Mouse (Mus musculus): ENCODE measurements around the gene Fpr1. TPM values are rescaled to one million over a fixed set of nuclear protein-coding genes. Genes with fewer than 3 reads are reported as not detected.
A peak's percentile ranks its signal among the peaks of the same experiment; 100 is the strongest.

Gene Fpr1
- polyA plus RNA-seq, 1 experiment from 2014 or later, result not detected

DNA sequence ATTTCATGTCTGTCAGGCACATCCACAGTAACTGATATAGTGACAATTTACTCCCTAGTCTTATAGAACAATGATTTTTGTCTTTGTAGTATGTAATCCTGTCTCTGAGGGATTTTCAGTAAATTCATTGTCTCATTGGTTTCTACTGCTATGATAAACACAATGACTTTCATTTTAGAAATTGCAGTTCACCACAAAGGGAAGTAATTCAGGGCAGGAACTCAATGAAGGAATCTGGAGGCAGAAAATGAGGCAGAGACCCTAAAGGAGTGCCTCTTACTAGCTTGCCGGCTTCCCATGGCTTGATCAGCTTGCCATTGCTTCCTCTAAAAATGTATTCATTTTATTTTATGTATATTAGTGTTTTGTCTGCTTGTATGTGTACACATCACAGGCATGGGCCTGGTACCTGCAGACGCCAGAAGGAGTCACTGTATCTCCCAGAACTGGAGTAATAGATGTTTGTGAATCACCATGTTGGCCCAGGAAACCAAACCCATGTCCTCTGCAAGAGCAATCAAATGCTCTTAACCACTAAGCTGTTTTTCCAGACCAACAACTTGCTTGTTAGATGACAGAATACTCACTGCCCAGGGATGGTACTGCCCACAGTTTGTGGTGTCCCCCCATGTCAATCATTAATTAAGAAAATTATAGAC lies 12.7 kb downstream of the Fpr1 start:
- 77% methylated on average over 2 of the region's 2 CpGs for WGBS

DNA sequence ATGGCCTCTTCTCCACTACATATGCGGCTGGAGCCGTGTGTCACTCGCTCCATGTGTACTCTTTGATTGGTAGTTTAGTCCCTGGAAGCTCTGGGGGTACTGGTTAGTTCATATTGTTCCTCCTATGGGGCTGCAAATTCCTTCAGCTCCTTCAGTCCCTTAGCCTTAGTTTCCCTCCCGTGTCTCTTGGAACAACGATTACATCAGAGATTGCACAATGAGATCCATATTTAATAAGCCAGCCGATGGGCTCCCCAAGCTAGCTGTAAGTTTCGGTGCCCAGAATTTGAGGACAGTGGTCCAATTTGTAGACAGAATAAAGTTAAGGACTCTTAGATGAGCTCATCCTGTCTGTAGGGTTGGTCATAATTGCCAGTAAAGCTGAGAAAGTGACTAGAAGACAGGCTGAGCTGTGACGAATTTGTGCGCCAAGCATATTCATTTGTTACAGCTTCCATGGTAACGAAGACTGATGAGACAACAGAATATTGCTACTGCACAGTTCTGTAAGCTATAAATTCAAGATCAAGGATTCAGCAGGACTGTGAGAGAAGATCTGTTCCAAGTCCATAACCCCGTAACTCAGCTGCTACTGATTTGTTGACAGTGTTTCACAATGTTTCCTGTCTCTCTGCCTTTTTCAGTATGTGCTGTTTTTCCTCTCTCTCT lies 16.8 kb downstream of the Fpr1 start:
- no peak overlapping the region for H3K27ac ChIP-seq
- WGBS, result 92% methylated on average over 11 of the region's 11 CpGs

More for the DNA sequence above, 12.7 kb downstream of the Fpr1 start:
- no peaks in the 10 kb centered on the region for H3K4me1 ChIP-seq (replicated peaks)
- no peak for DNase-seq (ENCODE audit: low spot score)
- no peak overlapping the region for H3K4me3 ChIP-seq
- no peaks in the 10 kb centered on the region for H3K36me3 ChIP-seq
- H3K27ac ChIP-seq, result no peak overlapping the region
- peaks cover 10% of the 10 kb centered on the region for H3K9me3 ChIP-seq
- no peaks in the 10 kb centered on the region for H3K27me3 ChIP-seq (ENCODE audit: insufficient read depth, poor library complexity, severe bottlenecking)

DNA sequence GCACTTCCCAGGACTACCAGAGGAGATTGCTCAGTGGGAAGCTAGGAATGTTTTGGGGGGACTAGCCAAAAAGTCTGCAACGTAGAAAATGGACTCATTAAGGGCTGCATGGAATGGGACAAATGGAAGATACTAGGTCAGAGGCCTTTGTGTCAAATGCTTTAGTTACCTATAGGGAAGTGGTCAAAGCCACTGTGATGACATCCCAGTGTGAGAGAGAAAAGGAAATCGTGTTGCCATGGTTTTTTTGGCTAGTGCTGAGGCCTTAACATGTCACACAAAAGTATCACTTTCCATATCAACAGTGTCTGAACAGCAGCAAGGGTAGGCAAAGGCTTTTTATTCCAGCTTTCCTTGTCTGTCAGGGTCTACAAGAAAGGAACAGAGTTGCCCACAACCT lies 18.6 kb downstream of the Fpr1 start:
- Histone ChIP-seq H3K9me3 (no peaks in the 10 kb centered on the region), H3K27me3 (ENCODE audit: insufficient read depth, poor library complexity, severe bottlenecking) (no peaks in the 10 kb centered on the region), H3K4me1 (replicated peaks) (no peaks in the 10 kb centered on the region), H3K4me3 (no peak overlapping the region), H3K27ac (no peak overlapping the region), H3K36me3 (no peaks in the 10 kb centered on the region; the same call in 1 of the 2 replicates)
- DNase-seq (ENCODE audit: low spot score), result no peak
- WGBS, result 58% methylated on average over 2 of the region's 2 CpGs

More for the DNA sequence above, 16.8 kb downstream of the Fpr1 start:
- H3K27me3 ChIP-seq (ENCODE audit: insufficient read depth, poor library complexity, severe bottlenecking), result no peaks in the 10 kb centered on the region
- H3K4me1 ChIP-seq (replicated peaks), result no peaks in the 10 kb centered on the region
- H3K36me3 ChIP-seq, result no peaks in the 10 kb centered on the region; the same call in 1 of the 2 replicates
- H3K9me3 ChIP-seq, result no peaks in the 10 kb centered on the region
- no peak for DNase-seq (ENCODE audit: low spot score)
- no peak overlapping the region for H3K4me3 ChIP-seq

DNA sequence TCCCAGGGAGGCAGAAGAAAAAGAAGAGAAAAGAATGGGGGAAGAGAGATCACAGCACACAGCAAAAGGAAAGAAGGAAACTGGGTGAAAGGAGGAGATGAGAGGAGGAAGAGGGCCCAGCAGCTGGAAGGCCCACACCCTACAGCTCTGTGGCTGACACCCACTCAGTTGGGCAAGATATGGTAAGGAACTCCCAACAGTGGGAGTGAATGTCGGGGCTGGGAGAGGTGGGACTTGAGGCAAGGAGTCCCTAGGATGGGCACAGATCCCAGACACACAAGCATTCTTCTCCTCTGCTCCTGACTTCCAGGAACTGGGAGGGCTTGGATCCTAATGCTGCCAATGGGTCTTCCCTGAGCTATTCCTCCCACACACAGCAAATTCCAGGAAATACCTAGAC lies 21.4 kb downstream of the Fpr1 start:
- H3K4me1 ChIP-seq (replicated peaks), result no peaks in the 10 kb centered on the region
- H3K4me3 ChIP-seq, result no peak overlapping the region
- H3K36me3 ChIP-seq, result no peaks in the 10 kb centered on the region; the same call in 1 of the 2 replicates
- DNase-seq (ENCODE audit: low spot score), result no peak
- WGBS, result 63% methylated on average over 1 of the region's 1 CpGs
- H3K27me3 ChIP-seq (ENCODE audit: insufficient read depth, poor library complexity, severe bottlenecking), result no peaks in the 10 kb centered on the region
- H3K27ac ChIP-seq, result no peak overlapping the region
- no peaks in the 10 kb centered on the region for H3K9me3 ChIP-seq

DNA sequence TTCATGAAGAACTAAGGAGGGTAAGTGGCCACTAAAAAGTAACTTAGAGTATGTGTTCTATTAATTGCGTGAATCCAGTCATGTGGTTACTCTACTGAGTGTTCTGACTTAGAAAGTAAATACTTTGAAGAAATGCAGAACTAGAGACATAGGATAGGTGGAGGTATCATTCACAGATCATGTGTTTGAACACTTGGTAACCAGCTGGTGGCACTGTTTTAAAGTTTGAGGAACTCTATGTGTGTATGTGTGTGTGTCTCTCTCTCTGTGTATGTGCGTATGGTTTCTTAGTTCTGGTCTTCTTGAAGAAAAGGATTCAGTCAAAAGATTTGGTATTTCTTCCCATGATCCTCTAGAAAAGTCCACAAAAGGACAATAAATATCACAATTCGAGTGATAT lies 23.6 kb downstream of the Fpr1 start:
- H3K4me3 ChIP-seq, result no peak overlapping the region
- H3K27ac ChIP-seq, result no peak overlapping the region
- 86% methylated on average over 3 of the region's 3 CpGs for WGBS
- no peaks in the 10 kb centered on the region; the same call in 1 of the 2 replicates for H3K36me3 ChIP-seq
- no peaks in the 10 kb centered on the region for H3K9me3 ChIP-seq
- no peaks in the 10 kb centered on the region for H3K27me3 ChIP-seq (ENCODE audit: insufficient read depth, poor library complexity, severe bottlenecking)
- H3K4me1 ChIP-seq (replicated peaks), result 0 out of 2 replicates have a peak, but pooled peaks cover 2% of the 10 kb centered on the region
- no peak for DNase-seq (ENCODE audit: low spot score)

DNA sequence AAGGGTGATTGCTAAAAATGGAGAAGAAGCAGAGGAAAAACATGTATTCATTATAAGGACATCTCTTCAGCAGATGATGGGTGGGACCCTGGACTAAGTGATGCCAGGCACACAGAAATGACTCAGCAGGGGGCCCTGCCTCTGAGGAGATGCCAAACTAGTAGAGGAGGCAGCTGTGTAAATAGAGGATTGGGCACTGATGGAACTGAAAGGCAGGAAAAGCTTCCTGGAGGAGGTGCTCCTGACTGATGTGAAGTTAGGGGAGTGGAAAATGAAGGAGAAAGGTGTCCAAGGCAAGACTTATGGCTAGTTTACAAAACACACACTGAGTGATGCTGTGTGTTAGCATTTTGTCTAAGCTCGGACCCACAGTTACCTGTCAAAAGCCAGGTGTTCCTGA lies 26.3 kb downstream of the Fpr1 start:
- Histone ChIP-seq H3K27ac (no peak overlapping the region), H3K9me3 (no peaks in the 10 kb centered on the region), H3K36me3 (no peaks in the 10 kb centered on the region), H3K4me3 (no peak overlapping the region), H3K27me3 (ENCODE audit: insufficient read depth, poor library complexity, severe bottlenecking) (no peaks in the 10 kb centered on the region), H3K4me1 (replicated peaks) (0 out of 2 replicates have a peak, but pooled peaks cover 4% of the 10 kb centered on the region)
- no peak for DNase-seq (ENCODE audit: low spot score)
- WGBS, result 82% methylated on average over 1 of the region's 1 CpGs

DNA sequence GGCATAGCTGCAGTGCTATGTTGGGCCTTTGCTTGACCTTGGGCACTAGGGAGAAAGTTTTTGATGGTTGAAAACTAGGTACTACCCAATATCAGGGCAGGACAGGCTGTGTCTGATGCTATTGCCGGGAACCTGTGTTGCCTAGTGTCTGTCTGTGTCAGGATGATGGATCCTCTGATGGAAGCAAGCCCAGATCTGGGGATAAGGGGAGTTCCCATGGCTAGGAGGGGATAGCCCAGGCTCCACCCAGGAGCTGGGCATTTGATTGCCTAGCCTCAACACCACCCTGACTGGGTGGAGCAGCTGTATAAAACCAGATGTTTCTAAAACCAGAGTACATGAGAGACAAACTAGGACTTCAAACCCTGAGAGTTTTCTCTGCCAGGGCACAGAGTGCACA lies 27.1 kb downstream of the Fpr1 start:
- Histone ChIP-seq H3K36me3 (no peaks in the 10 kb centered on the region), H3K27ac (no peak overlapping the region), H3K27me3 (ENCODE audit: insufficient read depth, poor library complexity, severe bottlenecking) (peaks cover 2% of the 10 kb centered on the region; the same call in 1 of the 2 replicates), H3K4me1 (replicated peaks) (0 out of 2 replicates have a peak, but pooled peaks cover 4% of the 10 kb centered on the region), H3K9me3 (no peaks in the 10 kb centered on the region), H3K4me3 (no peak overlapping the region)
- 88% methylated on average over 1 of the region's 1 CpGs for WGBS
- DNase-seq (ENCODE audit: low spot score), result no peak

DNA sequence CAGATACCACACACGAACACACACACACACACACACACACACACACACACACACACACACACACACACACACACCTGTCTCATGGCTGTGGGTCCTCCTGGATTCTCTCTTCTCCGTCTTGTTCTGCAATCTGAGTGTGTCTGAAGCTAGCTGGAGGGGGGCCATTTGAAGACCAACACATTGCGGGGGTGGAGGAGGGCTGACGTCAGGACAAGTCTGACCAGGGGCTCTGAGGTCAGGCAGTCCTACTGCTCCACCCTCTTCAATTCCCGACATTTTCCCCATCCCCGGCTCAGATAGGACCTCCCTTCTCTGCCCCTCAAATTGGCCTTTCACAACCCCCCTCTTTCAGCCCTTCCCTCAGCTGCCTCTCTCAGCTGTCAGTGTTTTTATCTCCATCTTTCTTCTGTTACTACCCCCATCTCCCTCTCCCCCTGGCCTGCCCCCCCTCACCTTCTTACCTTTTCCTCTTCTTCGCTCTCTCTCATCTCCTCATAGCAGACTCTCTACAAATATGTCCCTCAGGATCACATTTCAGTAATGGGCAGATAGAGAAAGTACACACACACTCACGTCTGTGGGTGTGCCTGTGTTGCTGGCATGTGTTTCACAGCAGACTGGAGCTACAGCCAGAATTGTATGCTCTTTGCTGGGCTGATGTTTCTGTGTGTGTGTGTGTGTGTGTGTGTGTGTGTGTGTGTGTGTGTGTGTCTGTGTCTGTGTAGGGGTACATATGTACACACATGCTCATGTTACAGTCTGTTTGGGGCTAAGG lies 28.5 kb downstream of the Fpr1 start, which contains the start of gene Has1:
TSS of gene Has1 (minus strand) at position 142 of the 775 bp plus-strand sequence.
- 58% methylated on average over 8 of the region's 8 CpGs for WGBS
- H3K27ac ChIP-seq, result no peak within 1 kb of the TSS
- peaks cover 14% of the 10 kb centered on the region for H3K27me3 ChIP-seq (ENCODE audit: insufficient read depth, poor library complexity, severe bottlenecking)

DNA sequence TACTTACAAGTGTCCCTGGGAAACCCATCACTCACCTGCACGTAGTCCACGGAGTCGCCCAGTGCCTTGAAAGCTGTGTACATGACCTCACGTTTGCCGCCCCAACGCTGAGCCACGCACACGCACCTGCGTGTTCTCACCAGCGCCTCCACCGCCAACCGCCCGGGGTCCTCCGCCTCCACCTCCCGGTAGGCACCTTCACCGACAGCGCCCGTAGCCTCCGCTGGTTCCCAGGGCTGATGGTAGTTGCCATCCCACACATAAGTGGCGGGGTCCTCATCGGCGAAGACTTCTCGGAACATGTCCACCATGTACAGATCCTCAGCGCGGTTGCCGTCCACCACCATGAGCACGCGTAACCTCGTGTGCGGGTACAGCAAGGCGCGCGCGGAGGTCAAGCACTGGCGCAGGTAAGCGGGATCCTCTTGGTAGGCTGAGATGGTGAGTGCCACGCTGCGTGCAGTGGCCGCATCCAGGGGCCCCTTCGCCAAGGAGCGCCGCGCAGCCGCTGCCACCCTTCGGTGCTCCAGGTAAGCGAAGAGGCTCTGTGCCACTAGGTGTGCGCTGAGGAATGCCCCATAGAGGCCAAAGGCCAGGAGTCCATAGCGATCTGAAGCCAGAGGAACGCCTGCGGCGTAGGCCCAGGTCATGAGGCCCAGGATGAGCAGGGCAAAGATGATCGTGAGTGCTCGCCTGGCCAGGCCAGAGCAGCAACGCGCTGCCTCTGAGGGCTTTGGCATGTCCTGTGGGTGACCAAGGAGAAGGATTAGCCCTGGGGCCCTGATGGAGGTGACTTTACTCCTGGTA lies 33.6 kb downstream of the Fpr1 start:
- DNase-seq (ENCODE audit: low spot score), result no peak
- H3K27ac ChIP-seq, result no peak overlapping the region
- 16% methylated on average over 55 of the region's 55 CpGs for WGBS
- H3K4me3 ChIP-seq, result 0 out of 2 replicates have a peak overlapping the region, but pooled peaks have one; percentile 16
- H3K4me1 ChIP-seq (replicated peaks), result peaks cover 8% of the 10 kb centered on the region; the same call in 1 of the 2 replicates
- H3K9me3 ChIP-seq, result no peaks in the 10 kb centered on the region
- no peaks in the 10 kb centered on the region for H3K36me3 ChIP-seq
- H3K27me3 ChIP-seq (ENCODE audit: insufficient read depth, poor library complexity, severe bottlenecking), result peaks cover 37% of the 10 kb centered on the region

More for the DNA sequence above, 28.5 kb downstream of the Fpr1 start, which contains the start of gene Has1:
- no peak for DNase-seq (ENCODE audit: low spot score)
- H3K4me1 ChIP-seq (replicated peaks), result peaks cover 5% of the 10 kb centered on the region; the same call in 1 of the 2 replicates
- no peaks in the 10 kb centered on the region for H3K9me3 ChIP-seq
- no peaks in the 10 kb centered on the region for H3K36me3 ChIP-seq
- H3K4me3 ChIP-seq, result no peak within 1 kb of the TSS

DNA sequence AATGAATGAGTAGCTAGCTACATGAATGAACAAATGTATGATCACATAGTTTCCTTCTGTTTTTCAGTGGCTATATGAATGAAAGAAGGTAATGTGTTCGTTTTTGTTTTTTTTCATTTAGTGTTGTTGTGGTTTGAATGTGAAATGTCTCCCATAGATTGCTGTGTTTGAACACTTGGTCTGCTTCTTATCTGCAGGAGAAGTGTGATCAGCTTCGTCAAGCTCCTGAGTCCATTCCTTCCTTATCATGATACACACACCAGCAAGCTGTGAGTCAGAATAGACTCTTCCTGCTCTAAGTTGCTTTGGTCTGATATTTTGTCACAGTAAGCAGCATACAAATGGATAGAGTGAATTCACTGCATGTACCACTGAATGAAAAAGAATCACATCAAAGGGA lies 34.8 kb downstream of the Fpr1 start:
- Histone ChIP-seq H3K36me3 (0 out of 2 replicates have a peak, but pooled peaks cover under 1% of the 10 kb centered on the region), H3K9me3 (no peaks in the 10 kb centered on the region), H3K27me3 (ENCODE audit: insufficient read depth, poor library complexity, severe bottlenecking) (peaks cover 37% of the 10 kb centered on the region), H3K4me1 (replicated peaks) (peaks cover 6% of the 10 kb centered on the region; the same call in 1 of the 2 replicates), H3K4me3 (no peak overlapping the region), H3K27ac (no peak overlapping the region)
- DNase-seq (ENCODE audit: low spot score), result no peak
- 83% methylated on average over 2 of the region's 2 CpGs for WGBS

DNA sequence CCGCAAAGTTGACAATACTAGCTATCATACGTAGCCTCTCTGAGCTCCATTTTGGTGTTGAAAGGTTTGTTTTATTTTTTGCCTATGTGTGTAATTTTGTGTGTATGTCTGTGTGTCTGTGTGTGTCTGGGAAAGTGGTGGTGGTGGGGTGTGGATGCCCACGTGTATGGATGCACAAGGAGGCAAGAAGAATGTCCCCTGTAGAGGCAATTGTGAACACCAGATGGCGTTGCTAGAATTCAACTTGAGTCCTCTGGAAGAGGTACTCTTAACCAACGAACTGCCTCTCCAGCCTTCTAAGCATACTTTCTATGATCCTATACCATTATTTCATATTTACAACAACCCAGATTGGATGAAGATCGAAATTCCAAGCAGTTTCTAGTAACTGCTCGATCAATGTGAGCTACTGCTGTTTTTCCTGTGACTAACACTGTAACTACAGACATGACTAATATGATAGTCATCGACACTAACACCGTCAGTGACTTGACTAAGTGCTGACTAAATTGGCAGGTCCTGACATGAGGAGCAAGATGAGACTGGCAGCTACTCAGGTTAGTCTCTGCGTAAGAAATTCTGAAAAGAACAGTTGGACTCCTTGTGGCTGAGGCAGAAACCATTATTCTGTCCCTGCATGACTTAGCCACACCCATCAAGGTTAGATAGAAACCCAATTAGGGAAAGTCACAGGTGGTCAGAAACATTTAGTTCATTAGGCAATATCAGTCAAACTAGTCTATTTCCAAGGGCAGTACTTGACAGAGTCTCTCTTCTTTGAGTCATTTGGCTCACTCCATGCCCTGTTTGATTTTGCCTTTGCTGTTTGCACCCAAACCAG lies 38.3 kb downstream of the Fpr1 start:
- no peak overlapping the region for H3K4me3 ChIP-seq
- no peak overlapping the region for H3K27ac ChIP-seq
- H3K36me3 ChIP-seq, result peaks cover 31% of the 10 kb centered on the region
- peaks cover 6% of the 10 kb centered on the region; the same call in 1 of the 2 replicates for H3K4me1 ChIP-seq (replicated peaks)
- H3K9me3 ChIP-seq, result no peaks in the 10 kb centered on the region
- DNase-seq (ENCODE audit: low spot score), result no peak
- 75% methylated on average over 10 of the region's 10 CpGs for WGBS
- H3K27me3 ChIP-seq (ENCODE audit: insufficient read depth, poor library complexity, severe bottlenecking), result peaks cover 25% of the 10 kb centered on the region
